Mouse (Mus musculus): ENCODE data around the gene Imp4.
"Not testable (repeated sequence)": the region's sequence is repeated elsewhere in the genome, so short reads cannot be mapped to it uniquely, and the experiment has no call there.

DNA sequence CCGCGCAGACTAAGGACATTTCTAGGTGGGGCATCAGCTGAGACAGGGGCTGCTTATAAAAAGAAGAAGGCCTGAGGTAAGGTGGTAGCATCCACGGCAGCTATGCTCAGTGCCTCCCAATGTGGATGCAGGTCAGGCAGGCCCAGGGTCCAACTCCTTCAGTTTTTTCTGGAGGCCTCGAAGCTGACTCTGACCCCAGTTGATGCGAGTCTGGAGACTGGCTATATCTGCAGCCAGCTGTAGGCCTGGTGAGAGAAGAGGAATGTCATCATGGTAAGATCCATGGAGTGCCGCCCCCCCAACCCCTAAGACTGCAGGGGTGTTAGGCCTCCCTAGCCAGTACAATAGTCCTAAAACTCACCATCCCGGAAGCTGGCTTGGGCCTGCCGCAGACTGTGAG, 2.3 kb upstream of the Imp4 start:
- not testable (repeated sequence) for TF ChIP-seq POLR2A (IDR thresholded peaks at IDR 0.05; ENCODE audit: low read depth, low read length); CTCF (IDR thresholded peaks at IDR 0.05; ENCODE audit: extremely low read depth, insufficient read length, insufficient replicate concordance, low read depth, low read length)

Data from small intestine, adult 2 months (tissue).